In the genomic region with DNA sequence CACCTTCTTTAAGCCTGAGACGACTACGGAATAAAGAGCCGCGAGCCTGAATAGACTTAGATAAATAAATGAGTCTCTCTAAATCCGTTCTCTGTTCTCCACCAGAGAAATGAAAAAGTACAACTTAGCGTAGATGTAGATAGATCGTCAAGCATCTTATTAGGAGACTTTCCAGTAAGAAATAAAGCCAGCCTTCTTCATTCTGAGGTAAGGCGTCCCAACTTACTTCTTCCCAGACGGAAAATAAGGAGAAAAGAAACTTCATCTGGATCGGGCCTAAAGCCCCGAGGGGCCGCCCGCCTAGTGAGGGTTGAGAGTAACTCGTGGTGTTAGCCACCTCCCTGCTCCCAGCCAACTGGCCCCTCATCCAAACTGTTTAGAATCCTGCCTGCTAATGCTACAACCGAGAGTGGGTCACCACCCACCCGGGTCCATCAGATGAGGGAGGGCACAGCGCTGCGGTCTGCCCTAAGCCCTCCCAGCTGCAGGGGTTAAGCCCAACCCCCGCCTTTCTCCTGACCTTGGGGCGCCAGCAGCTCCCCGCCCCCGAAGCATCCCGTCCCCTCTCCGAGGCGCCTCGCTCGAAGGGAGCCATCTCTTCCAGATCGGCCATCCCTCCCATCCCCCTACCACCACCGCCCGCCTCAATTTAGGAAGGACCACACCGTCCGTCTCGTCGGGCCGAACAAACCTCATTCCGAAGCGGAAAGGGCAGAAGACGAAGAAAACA, we compare ENCODE assay signal across 8 mouse cellular contexts. TPM values are rescaled to one million over a fixed set of nuclear protein-coding genes. Genes with fewer than 3 reads are reported as not detected.
DNase-seq lines count a peak whose midpoint lies in the region; ATAC-seq and TF ChIP-seq lines count a peak whose summit lies in the region.

No protein-coding gene starts in this region.

- peak overlapping the region; percentile 58; the same call in 1 of the 2 replicates for H3K27ac ChIP-seq in cerebellum, adult 2 months (ENCODE audit: insufficient read depth, low read length)
- peak overlapping the region; percentile 90 for H3K27ac ChIP-seq in hindbrain, embryonic 14.5 days
- peak overlapping the region; percentile 88 for H3K27ac ChIP-seq in midbrain, embryonic 15.5 days

- TF ChIP-seq CTCF in cerebellum, adult 2 months (IDR thresholded peaks at IDR 0.05; ENCODE audit: borderline replicate concordance, insufficient read depth, low read depth, low read length): no peak

- peaks cover 6% of the 10 kb centered on the region for H3K36me3 ChIP-seq in hindbrain, embryonic 14.5 days (replicated peaks; ENCODE audit: control insufficient read depth, insufficient read depth)
- H3K36me3 ChIP-seq in midbrain, embryonic 15.5 days (replicated peaks): no peaks in the 10 kb centered on the region

- no peak for DNase-seq in frontal cortex, postnatal 25 days (ENCODE audit: low spot score in 2 of 2)
- peak in 1 of 2 experiments; percentile 43 for DNase-seq in cerebellum, adult 2 months
- peak; percentile 35 to 40 for DNase-seq in frontal cortex, postnatal 14 days (ENCODE audit: low spot score in 2 of 2)
- DNase-seq in hindbrain, embryonic 14.5 days (ENCODE audit: low spot score): no peak
- DNase-seq in liver: peak; percentile 90
- DNase-seq in spleen, postnatal 36 days (ENCODE audit: low spot score in 2 of 2): peak; percentile 52 to 60

- no peaks in the 10 kb centered on the region for H3K27me3 ChIP-seq in cerebellum, adult 2 months (ENCODE audit: control insufficient read depth, insufficient read depth, low read length)
- no peaks in the 10 kb centered on the region for H3K27me3 ChIP-seq in hindbrain, embryonic 14.5 days (ENCODE audit: control insufficient read depth, insufficient read depth, low read length)
- H3K27me3 ChIP-seq in midbrain, embryonic 15.5 days (replicated peaks): no peaks in the 10 kb centered on the region

- peak overlapping the region; percentile 93 for H3K4me3 ChIP-seq in cerebellum, adult 2 months (replicated peaks; ENCODE audit: insufficient read depth, low read depth, low read length)
- H3K4me3 ChIP-seq in hindbrain, embryonic 14.5 days (replicated peaks; ENCODE audit: low read length): peak overlapping the region; percentile 89
- peak overlapping the region; percentile 80 for H3K4me3 ChIP-seq in midbrain, embryonic 15.5 days

- H3K4me1 ChIP-seq in cerebellum, adult 2 months (ENCODE audit: control insufficient read depth, insufficient read depth, low read length): peaks cover 7% of the 10 kb centered on the region
- H3K4me1 ChIP-seq in hindbrain, embryonic 14.5 days (replicated peaks; ENCODE audit: control insufficient read depth, insufficient read depth, low read length): peaks cover 35% of the 10 kb centered on the region
- H3K4me1 ChIP-seq in midbrain, embryonic 15.5 days: peaks cover 50% of the 10 kb centered on the region

- TF ChIP-seq POLR2A in cerebellum, adult 2 months (IDR thresholded peaks at IDR 0.05; ENCODE audit: borderline replicate concordance, insufficient read depth, low read length): no peak

- ATAC-seq in frontal cortex, adult (ENCODE audit: low TSS enrichment): peak; percentile 11; the same call in 1 of the 2 replicates
- peak; percentile 37 for ATAC-seq in hindbrain, embryonic 14.5 days (ENCODE audit: low FRiP score)
- ATAC-seq in midbrain, embryonic 15.5 days (replicated peaks): peak; percentile 24

- peak overlapping the region; percentile 81 for H3K9ac ChIP-seq in hindbrain, embryonic 14.5 days
- H3K9ac ChIP-seq in midbrain, embryonic 15.5 days: peak overlapping the region; percentile 77

- H3K9me3 ChIP-seq in hindbrain, embryonic 14.5 days (ENCODE audit: control insufficient read depth, low read length): no peaks in the 10 kb centered on the region
- no peaks in the 10 kb centered on the region for H3K9me3 ChIP-seq in midbrain, embryonic 15.5 days

- WGBS in cerebellum, adult 2 months: 2% methylated on average over 38 of the region's 38 CpGs
- WGBS in hindbrain, embryonic 14.5 days: 3% methylated on average over 37 of the region's 38 CpGs
- 1% methylated on average over 38 of the region's 38 CpGs for WGBS in midbrain, embryonic 15.5 days

- H3K4me2 ChIP-seq in hindbrain, embryonic 14.5 days (replicated peaks): peak overlapping the region; percentile 90
- peak overlapping the region; percentile 86 for H3K4me2 ChIP-seq in midbrain, embryonic 15.5 days

RNA-seq across cellular contexts. Expression of gene Fam104a, which starts 0.9 kb away (rescaled TPM):
- 32.5 and 32.9 TPM in 2 replicates for polyA plus RNA-seq in cerebellum, adult 2 months (2012; rRNA removed)
- polyA plus RNA-seq in hindbrain, embryonic 14.5 days (2014; fragmentation: Nextera tagmentation; extraction: Ambion mirVana): 42.3 and 43.7 TPM in 2 replicates
- polyA plus RNA-seq in midbrain, embryonic 15.5 days (2015; fragmentation: Nextera tagmentation; extraction: Ambion mirVana): 42.9 and 43.1 TPM in 2 replicates

RNA-seq across cellular contexts. Expression of gene D11Wsu47e, which starts 1.1 kb away (rescaled TPM):
- 10.1 and 10.5 TPM in 2 replicates for polyA plus RNA-seq in cerebellum, adult 2 months (2012; rRNA removed)
- polyA plus RNA-seq in hindbrain, embryonic 14.5 days (2014; fragmentation: Nextera tagmentation; extraction: Ambion mirVana): 22.2 and 24.2 TPM in 2 replicates
- 30.3 and 30.7 TPM in 2 replicates for polyA plus RNA-seq in midbrain, embryonic 15.5 days (2015; fragmentation: Nextera tagmentation; extraction: Ambion mirVana)

RNA-seq across cellular contexts. Expression of gene Cpsf4l, which starts 26.8 kb away (rescaled TPM):
- polyA plus RNA-seq in cerebellum, adult 2 months (2012; rRNA removed): 7.5 and 7.6 TPM in 2 replicates
- 0.27 and 0.54 TPM in 2 replicates for polyA plus RNA-seq in hindbrain, embryonic 14.5 days (2014; fragmentation: Nextera tagmentation; extraction: Ambion mirVana)
- 0.22 and 0.73 TPM in 2 replicates for polyA plus RNA-seq in midbrain, embryonic 15.5 days (2015; fragmentation: Nextera tagmentation; extraction: Ambion mirVana)

RNA-seq across cellular contexts. Expression of gene Slc39a11, which starts 33.2 kb away (rescaled TPM):
- 13.0 and 14.1 TPM in 2 replicates for polyA plus RNA-seq in cerebellum, adult 2 months (2012; rRNA removed)
- polyA plus RNA-seq in hindbrain, embryonic 14.5 days (2014; fragmentation: Nextera tagmentation; extraction: Ambion mirVana): 25.5 and 30.2 TPM in 2 replicates
- polyA plus RNA-seq in midbrain, embryonic 15.5 days (2015; fragmentation: Nextera tagmentation; extraction: Ambion mirVana): 33.9 and 35.3 TPM in 2 replicates

RNA-seq across cellular contexts. Expression of gene Cog1, which starts 34.1 kb away (rescaled TPM):
- 84.0 and 87.5 TPM in 2 replicates for polyA plus RNA-seq in cerebellum, adult 2 months (2012; rRNA removed)
- polyA plus RNA-seq in hindbrain, embryonic 14.5 days (2014; fragmentation: Nextera tagmentation; extraction: Ambion mirVana): 38.0 and 41.9 TPM in 2 replicates
- 39.8 and 40.7 TPM in 2 replicates for polyA plus RNA-seq in midbrain, embryonic 15.5 days (2015; fragmentation: Nextera tagmentation; extraction: Ambion mirVana)

Comparison
In these comparisons a context has a peak if more than half of its experiments do, and no peak if none do; other contexts are left out.
1. DNase-seq: peak in frontal cortex, postnatal 14 days (2 of 2), liver (single experiment) and spleen, postnatal 36 days (2 of 2); none in frontal cortex, postnatal 25 days (0 of 2) and hindbrain, embryonic 14.5 days (single experiment).
2. Peak in every context shown above with its lines, with median percentiles within 50 percentile points of each other: ATAC-seq, H3K27ac ChIP-seq and H3K4me3 ChIP-seq.